Mouse (Mus musculus): ENCODE data around the gene Arid1a.

Arid1a gene

DNA sequence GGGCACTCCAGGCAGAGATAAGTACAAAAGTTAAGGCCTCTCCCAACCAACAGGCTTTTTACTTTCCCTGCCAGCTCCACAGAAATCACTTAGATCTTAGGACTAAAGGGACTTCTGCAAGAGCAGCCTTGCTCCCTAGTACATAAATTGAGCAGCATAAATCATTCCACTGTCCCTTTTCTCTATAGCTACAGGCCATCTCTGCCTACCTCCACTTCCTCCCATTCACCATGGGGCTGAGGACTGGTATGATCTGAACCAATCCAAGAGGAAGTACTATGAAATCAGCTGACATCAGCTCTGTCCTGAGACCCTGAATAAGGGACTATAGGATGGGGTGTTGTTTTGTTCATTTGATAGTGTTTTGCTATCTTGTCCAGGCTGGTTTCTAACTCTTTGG lies 26.4 kb downstream of the Arid1a start:
- no peak for DNase-seq (ENCODE audit: low read depth, low spot score)

DNA sequence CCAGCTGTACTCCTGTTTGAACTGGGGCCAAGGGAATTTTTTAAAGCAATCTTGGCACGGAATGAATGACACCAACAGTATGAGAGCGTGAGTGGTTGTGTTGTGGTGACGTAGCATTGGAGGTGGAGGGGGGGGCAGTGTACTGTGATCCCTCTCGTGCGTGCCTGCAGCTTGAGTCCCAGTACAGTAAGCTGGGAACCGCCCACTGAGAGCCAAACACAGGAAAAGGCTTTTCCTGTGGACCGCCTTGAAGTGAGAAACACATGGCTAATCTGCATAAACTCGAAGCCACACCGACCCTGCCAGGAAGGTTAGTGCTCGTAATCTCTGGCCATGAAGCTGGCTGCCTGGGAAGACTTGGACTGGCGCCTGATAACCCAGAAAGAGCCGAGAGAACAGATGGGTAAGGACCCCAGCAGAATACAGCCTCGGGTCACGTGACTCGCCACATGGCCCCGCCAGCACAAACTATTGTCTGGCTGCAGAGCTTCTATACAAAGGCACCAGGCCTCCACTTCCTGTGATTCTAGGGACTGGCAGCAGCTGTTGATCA lies 27.0 kb downstream of the Arid1a start:
- DNase-seq (ENCODE audit: low read depth, low spot score): peak; percentile 49

GRCm38 (mm10) chr4:133729007-133729406 lies 27.6 kb downstream of the Arid1a start:
- DNase-seq (ENCODE audit: low read depth, low spot score): no peak

DNA sequence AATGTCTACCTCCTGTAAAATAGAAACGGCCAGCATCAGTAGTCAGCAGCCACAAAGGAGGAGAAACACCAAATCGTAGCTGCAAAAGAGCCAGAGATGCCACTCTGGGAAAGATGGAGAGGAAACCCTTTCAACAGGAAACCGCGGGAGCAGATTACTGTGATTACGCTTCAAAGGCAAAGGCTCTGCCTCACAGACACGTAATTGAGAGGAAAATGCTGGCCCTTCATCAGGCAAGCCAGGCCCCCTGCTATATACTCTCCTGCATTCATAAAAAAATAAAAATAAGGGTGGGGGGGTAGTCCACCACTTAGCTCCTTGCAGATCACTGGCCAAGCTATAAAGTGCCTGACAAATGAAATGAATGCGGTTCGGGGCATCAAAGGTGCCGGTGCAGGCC lies 28.3 kb downstream of the Arid1a start:
- DNase-seq (ENCODE audit: low read depth, low spot score): no peak

DNA sequence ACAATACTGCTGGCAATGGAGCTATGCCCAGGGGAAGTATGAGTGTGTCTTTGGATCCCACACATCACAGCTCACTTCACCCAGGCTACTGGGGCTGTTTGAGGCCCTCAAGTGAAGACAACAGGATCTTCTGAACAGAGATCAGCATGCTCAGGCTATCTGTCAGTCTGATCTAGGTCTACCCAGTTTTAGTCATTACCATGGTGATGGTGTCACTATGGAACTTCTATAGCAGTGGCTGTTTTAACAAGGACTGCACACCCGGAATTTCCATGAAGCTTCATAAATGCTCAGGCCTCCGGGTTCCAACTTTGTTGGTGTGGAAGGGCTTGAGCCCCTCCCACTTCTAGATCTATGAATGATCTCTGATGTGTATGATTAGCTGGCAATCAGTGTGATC lies 30.9 kb downstream of the Arid1a start:
- DNase-seq (ENCODE audit: low read depth, low spot score): no peak

DNA sequence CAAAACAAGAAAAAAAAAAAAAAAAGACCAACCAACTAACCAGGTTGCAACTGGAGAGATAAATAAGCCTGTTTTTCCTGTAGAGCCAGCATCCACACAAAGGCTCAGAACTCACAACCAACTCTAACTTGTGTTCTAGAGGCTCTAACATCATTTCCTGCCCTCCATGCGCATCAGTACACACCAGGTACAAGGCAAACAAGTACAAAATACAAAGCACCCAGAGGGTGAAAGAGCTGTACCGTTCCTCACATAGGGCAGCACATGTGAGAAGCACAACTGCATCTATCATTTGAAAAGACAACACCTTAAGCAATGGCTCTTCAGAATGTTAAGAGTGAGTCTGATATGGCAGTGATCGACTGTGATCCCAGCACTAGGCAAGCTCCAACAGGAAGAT lies 36.8 kb downstream of the Arid1a start:
- no peak for DNase-seq (ENCODE audit: low read depth, low spot score)

- no peak for DNase-seq (ENCODE audit: low read depth, low spot score)
These were observed 43.8 kb downstream of the Arid1a start for GRCm38 (mm10) chr4:133712755-133713154.

DNA sequence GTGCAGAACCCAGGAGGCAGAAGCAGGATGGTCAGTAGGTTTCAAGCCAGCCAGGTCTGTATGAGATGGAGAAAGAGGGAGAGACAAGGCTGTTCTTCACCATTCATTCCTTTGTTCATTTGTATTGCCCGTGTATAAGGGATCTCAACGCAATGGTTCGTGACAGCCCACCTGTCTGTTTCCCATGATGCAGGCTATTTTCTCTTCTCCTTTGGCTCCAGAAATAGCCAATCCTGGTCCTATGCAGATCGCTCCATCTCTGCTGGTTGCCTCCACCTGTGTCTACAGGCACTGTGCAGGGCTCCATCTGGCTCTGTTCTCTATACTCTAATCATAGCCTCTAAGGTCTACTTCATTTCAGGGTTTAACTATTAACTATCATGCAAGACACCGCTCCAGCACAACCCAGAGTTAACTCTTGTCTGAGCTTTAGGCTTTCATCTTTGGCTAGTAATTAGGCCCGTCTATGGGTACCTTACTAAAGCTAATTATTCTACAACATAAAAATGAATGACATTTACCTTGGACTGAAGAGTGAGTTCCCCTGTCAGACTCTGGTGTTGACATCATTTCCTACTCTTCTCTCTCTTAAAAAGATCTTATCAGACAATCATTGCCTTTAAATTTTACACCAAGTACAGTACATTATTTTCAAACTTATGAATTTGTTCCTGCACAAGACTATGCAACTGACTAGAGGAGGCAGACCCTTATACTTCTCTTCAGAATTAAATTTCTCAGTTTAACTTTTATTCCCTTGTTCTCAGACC lies 45.1 kb downstream of the Arid1a start:
- no peak for DNase-seq (ENCODE audit: low read depth, low spot score)

DNA sequence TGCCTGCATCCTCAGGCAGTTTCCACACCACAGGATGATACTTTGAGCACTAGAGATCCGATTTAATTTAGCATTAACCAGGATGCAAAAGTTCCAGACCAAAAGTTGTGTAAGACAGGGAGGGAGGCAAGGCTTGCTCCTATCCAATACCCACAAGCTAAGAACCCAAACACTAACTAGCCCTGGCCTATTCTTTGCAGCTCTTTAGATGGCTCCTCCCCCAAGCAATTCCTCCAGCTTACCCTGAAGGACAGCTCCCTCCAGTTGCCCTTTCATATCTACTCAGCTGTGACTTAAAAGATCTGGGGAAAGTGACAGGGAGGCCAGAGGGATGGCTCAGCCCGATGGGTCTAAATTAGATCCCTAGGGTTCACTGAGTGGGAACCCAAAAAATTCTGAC lies 47.2 kb downstream of the Arid1a start:
- DNase-seq (ENCODE audit: low read depth, low spot score): no peak

DNA sequence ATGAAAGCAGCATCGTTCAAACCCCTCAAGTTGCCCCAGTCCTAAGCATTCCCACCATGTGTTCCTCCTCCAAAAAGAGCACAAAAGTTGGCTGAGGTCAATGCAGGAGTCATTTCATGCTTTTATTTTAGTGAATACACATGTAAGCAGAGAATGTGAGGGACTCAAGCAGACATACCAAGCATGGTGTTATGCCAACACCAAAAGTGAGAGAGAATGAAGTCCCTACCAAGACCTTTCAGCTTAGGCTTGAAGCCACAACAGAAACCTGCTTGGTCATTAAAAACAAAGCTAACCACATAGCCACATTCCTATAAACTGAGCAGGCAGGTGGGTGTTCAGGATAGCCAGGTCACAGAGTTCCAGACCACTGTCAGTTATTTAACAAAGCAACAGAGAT lies 49.1 kb downstream of the Arid1a start:
- DNase-seq (ENCODE audit: low read depth, low spot score): no peak

- DNase-seq (ENCODE audit: low read depth, low spot score): no peak
These were observed 49.6 kb downstream of the Arid1a start for GRCm38 (mm10) chr4:133706956-133707355.

GRCm38 (mm10) chr4:133705062-133705461 lies 51.5 kb downstream of the Arid1a start:
- no peak for DNase-seq (ENCODE audit: low read depth, low spot score)

GRCm38 (mm10) chr4:133700905-133701368 lies 55.6 kb downstream of the Arid1a start:
- no peak for DNase-seq (ENCODE audit: low read depth, low spot score)

- no peak for DNase-seq (ENCODE audit: low read depth, low spot score)
These were observed 61.2 kb downstream of the Arid1a start for GRCm38 (mm10) chr4:133695363-133695762.

DNA sequence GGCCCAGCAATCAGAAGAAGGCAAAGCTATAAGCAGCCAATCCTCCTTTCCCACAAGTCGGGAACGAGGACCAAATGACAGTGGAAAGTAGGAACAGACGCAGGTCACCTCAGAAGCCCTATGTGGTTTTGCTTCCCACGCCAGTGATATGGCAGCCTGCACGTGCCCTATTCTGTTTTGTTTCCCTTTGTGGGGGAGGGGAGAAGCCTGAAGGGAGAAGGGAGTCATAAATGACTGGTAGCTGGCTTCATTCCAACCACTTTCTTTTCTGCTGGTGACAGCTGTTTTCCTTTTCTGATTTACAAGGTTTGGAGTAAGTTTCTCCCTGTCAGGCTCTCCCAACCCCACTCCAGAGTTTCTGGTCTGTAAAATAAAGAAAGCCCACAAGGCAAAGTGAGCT lies 66.3 kb downstream of the Arid1a start:
- DNase-seq (ENCODE audit: low read depth, low spot score): no peak

GRCm38 (mm10) chr4:133688417-133689067 lies 68.0 kb downstream of the Arid1a start:
- no peak for DNase-seq (ENCODE audit: low read depth, low spot score)

- DNase-seq (ENCODE audit: low read depth, low spot score): no peak
These were observed 69.4 kb downstream of the Arid1a start for GRCm38 (mm10) chr4:133687126-133687525.

- DNase-seq (ENCODE audit: low read depth, low spot score): no peak
These were observed 70.1 kb downstream of the Arid1a start for GRCm38 (mm10) chr4:133686512-133686911.

DNA sequence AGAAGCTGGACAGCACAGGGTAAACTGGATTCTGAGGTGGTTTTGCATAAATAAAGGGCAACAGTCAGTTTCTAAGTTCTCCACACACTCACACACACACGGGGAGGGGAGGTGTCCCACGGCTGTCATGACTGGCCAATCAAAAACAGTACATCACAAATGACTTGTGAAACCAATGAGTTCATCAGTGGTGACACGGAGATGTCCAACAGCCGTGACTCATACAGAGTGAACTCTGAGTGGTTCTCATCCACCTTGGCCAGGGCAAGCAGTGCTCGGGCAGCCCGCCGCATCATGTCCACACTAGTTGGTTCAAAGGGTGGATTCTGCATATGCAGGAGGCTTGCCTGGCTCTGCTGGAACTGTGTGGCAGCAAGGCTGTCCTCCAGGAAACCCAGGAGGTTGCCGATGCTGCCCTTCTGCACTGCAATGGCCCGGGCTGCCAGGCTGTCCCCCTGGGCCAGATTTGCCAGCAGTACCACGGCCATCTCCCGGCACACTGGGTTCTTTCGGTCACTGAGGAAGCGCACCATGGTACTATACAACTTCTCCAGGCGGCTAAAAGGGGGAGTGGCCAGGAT lies 76.3 kb downstream of the Arid1a start:
- no peak for DNase-seq (ENCODE audit: low read depth, low spot score)

DNA sequence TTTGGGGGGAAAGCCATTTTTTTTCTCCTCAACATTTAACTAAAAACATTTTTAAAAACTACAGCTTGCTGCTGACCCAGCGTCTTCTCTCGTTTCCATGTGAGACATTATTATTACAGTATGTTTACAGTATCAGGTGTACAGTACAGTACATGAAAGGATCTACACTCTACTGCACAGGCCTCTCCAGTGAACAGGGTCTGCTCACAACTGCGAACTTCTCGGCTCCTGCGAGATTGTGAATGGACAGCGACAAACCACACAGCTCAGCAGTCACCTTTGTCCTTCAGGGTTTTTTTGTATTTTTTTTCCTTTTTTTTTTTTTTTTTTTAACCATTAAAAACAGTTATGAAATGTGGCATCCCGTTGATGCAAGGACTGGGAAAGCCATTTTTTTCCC lies 76.9 kb downstream of the Arid1a start:
- DNase-seq (ENCODE audit: low read depth, low spot score): no peak

GRCm38 (mm10) chr4:133677266-133677665 lies 79.3 kb downstream of the Arid1a start:
- DNase-seq (ENCODE audit: low read depth, low spot score): no peak

- DNase-seq (ENCODE audit: low read depth, low spot score): no peak
These were observed 80.4 kb downstream of the Arid1a start for GRCm38 (mm10) chr4:133676189-133676588.

DNA sequence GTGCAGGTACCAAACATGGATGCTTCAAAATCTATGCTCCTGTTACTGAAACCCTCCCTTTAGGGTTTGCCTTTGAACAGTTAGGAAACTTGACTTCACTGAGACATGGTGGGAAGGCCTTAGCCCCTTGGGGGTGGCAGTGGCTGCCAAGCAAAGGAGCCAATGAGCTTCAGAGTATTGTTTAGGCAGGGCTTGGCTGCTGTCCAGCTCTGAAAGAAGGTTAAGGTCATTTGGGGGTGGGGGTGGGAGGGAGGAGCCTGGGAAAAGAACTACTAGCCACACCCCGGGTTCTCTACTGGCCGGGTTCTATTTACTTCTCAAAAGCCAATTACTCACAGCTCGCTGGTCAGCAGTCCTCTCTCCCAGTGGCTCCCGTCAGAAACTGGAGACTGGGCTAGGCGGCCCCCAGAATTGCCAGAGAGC lies 81.0 kb downstream of the Arid1a start:
- no peak for DNase-seq (ENCODE audit: low read depth, low spot score)
